Mouse (Mus musculus): Measurements from ENCODE around the gene Wdr47. TPM values are rescaled to one million over a fixed set of nuclear protein-coding genes. Genes with fewer than 3 reads are reported as not detected.
A peak's percentile ranks its signal among the peaks of the same experiment; 100 is the strongest.

Wdr47 gene
- polyA plus RNA-seq, 1 experiment from 2014 or later = 3.5 TPM

- peak overlapping the region; percentile 85 for H3K4me2 ChIP-seq
- H3K4me1 ChIP-seq = peaks cover 34% of the 10 kb centered on the region
- 79% methylated on average over 14 of the region's 14 CpGs for WGBS (ENCODE audit: insufficient replicate concordance)
- ATAC-seq = no peak
- peak overlapping the region; percentile 79 for H3K4me3 ChIP-seq
- 0 out of 2 replicates have a peak overlapping the region, but pooled peaks have one; percentile 12 for H3K9ac ChIP-seq
- peaks cover 16% of the 10 kb centered on the region; the same call in 1 of the 2 replicates for H3K27me3 ChIP-seq (replicated peaks)
- H3K36me3 ChIP-seq = peaks cover 4% of the 10 kb centered on the region; the same call in 1 of the 2 replicates
- no peaks in the 10 kb centered on the region for H3K9me3 ChIP-seq (replicated peaks)
- H3K27ac ChIP-seq = no peak overlapping the region
These were observed 20.3 kb upstream of the Wdr47 start for GRCm38 (mm10) chr3:108570813-108571212.

- Histone ChIP-seq H3K4me3 (peak within 1 kb of the TSS; percentile 79), H3K27ac (peak within 1 kb of the TSS; percentile 75), H3K9ac (peak within 1 kb of the TSS; percentile 84), H3K4me1 (peaks cover 34% of the 10 kb centered on the region), H3K9me3 (replicated peaks) (no peaks in the 10 kb centered on the region), H3K4me2 (peak within 1 kb of the TSS; percentile 85), H3K36me3 (peaks cover 4% of the 10 kb centered on the region; the same call in 1 of the 2 replicates), H3K27me3 (replicated peaks) (peaks cover 16% of the 10 kb centered on the region; the same call in 1 of the 2 replicates)
- ATAC-seq = peak; percentile 99
- WGBS (ENCODE audit: insufficient replicate concordance) = under 1% methylated on average over 42 of the region's 42 CpGs
These were observed 19.4 kb upstream of the Wdr47 start, which contains the start of gene Taf13 for GRCm38 (mm10) chr3:108571443-108572294. Taf13 (plus strand) TSS chr3:108571698.

- peaks cover 16% of the 10 kb centered on the region; the same call in 1 of the 2 replicates for H3K27me3 ChIP-seq (replicated peaks)
- H3K4me1 ChIP-seq = peaks cover 34% of the 10 kb centered on the region
- H3K9me3 ChIP-seq (replicated peaks) = no peaks in the 10 kb centered on the region
- H3K9ac ChIP-seq = peak overlapping the region; percentile 84
- ATAC-seq = no peak
- H3K4me2 ChIP-seq = peak overlapping the region; percentile 85
- peaks cover 4% of the 10 kb centered on the region; the same call in 1 of the 2 replicates for H3K36me3 ChIP-seq
- peak overlapping the region; percentile 75 for H3K27ac ChIP-seq
- WGBS (ENCODE audit: insufficient replicate concordance) = 39% methylated on average over 18 of the region's 18 CpGs
- peak overlapping the region; percentile 79 for H3K4me3 ChIP-seq
These were observed 18.6 kb upstream of the Wdr47 start for GRCm38 (mm10) chr3:108572309-108573010.

DNA sequence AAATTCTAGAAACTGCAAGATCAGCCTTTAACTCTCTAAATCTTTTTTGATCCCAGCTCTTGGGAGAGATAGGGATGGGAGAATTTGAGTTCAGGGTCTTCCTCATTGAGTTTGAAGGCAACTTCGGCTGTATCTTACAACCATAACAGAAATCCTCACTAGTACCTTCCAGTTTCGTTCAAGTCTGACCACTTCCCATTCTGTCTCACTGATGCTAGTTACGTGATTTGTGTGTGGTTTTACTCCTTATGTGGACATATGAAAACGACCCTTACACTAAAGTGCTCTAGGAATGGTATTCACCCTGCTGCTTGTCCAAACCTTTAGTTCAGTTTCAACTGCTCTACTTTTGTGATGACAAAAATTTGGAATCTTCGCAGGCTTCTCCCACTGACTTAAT, 17.1 kb upstream of the Wdr47 start:
- WGBS (ENCODE audit: insufficient replicate concordance) = 65% methylated on average over 5 of the region's 5 CpGs
- H3K9ac ChIP-seq = no peak overlapping the region; the same call in 1 of the 2 replicates

GRCm38 (mm10) chr3:108584580-108584979, 6.5 kb upstream of the Wdr47 start:
- Histone ChIP-seq H3K27ac (no peak overlapping the region), H3K4me1 (no peaks in the 10 kb centered on the region), H3K9me3 (replicated peaks) (no peaks in the 10 kb centered on the region), H3K4me2 (no peak overlapping the region), H3K9ac (no peak overlapping the region), H3K36me3 (no peaks in the 10 kb centered on the region; the same call in 1 of the 2 replicates), H3K4me3 (no peak overlapping the region), H3K27me3 (replicated peaks) (no peaks in the 10 kb centered on the region)
- 61% methylated on average over 4 of the region's 4 CpGs for WGBS (ENCODE audit: insufficient replicate concordance)
- no peak for ATAC-seq

More for the DNA sequence above, 17.1 kb upstream of the Wdr47 start:
- no peak overlapping the region for H3K27ac ChIP-seq
- no peak for ATAC-seq
- H3K36me3 ChIP-seq = peaks cover 16% of the 10 kb centered on the region
- no peak overlapping the region for H3K4me3 ChIP-seq
- 0 out of 2 replicates have a peak overlapping the region, but pooled peaks have one; percentile 85 for H3K4me2 ChIP-seq
- H3K27me3 ChIP-seq (replicated peaks) = 0 out of 2 replicates have a peak, but pooled peaks cover 2% of the 10 kb centered on the region
- H3K9me3 ChIP-seq (replicated peaks) = no peaks in the 10 kb centered on the region
- peaks cover 34% of the 10 kb centered on the region for H3K4me1 ChIP-seq

GRCm38 (mm10) chr3:108588446-108588845, 2.6 kb upstream of the Wdr47 start:
- Histone ChIP-seq H3K9ac (no peak overlapping the region), H3K4me1 (peaks cover 18% of the 10 kb centered on the region), H3K4me2 (no peak overlapping the region), H3K27me3 (replicated peaks) (no peaks in the 10 kb centered on the region), H3K4me3 (no peak overlapping the region), H3K27ac (no peak overlapping the region), H3K36me3 (no peaks in the 10 kb centered on the region), H3K9me3 (replicated peaks) (no peaks in the 10 kb centered on the region)
- 48% methylated on average over 2 of the region's 2 CpGs for WGBS (ENCODE audit: insufficient replicate concordance)
- no peak for ATAC-seq

GRCm38 (mm10) chr3:108591530-108592522, 747 bp downstream of the Wdr47 start:
- peaks cover 18% of the 10 kb centered on the region for H3K4me1 ChIP-seq
- peak overlapping the region; percentile 89 for H3K4me3 ChIP-seq
- H3K27me3 ChIP-seq (replicated peaks) = no peaks in the 10 kb centered on the region
- H3K27ac ChIP-seq = peak overlapping the region; percentile 83
- peak overlapping the region; percentile 84 for H3K9ac ChIP-seq
- H3K9me3 ChIP-seq (replicated peaks) = no peaks in the 10 kb centered on the region
- ATAC-seq = no peak; the same call in 1 of the 2 replicates
- H3K36me3 ChIP-seq = no peaks in the 10 kb centered on the region
- under 1% methylated on average over 60 of the region's 61 CpGs for WGBS (ENCODE audit: insufficient replicate concordance)
- peak overlapping the region; percentile 100 for H3K4me2 ChIP-seq

- ATAC-seq = no peak
- 24% methylated on average over 3 of the region's 3 CpGs for WGBS (ENCODE audit: insufficient replicate concordance)
- no peak overlapping the region for H3K9ac ChIP-seq
- H3K4me1 ChIP-seq = no peaks in the 10 kb centered on the region
- no peak overlapping the region for H3K4me3 ChIP-seq
- no peak overlapping the region for H3K4me2 ChIP-seq
- H3K9me3 ChIP-seq (replicated peaks) = no peaks in the 10 kb centered on the region
- no peaks in the 10 kb centered on the region for H3K36me3 ChIP-seq
- H3K27me3 ChIP-seq (replicated peaks) = no peaks in the 10 kb centered on the region
- H3K27ac ChIP-seq = no peak overlapping the region
These were observed 17.8 kb downstream of the Wdr47 start for GRCm38 (mm10) chr3:108608906-108609305.

DNA sequence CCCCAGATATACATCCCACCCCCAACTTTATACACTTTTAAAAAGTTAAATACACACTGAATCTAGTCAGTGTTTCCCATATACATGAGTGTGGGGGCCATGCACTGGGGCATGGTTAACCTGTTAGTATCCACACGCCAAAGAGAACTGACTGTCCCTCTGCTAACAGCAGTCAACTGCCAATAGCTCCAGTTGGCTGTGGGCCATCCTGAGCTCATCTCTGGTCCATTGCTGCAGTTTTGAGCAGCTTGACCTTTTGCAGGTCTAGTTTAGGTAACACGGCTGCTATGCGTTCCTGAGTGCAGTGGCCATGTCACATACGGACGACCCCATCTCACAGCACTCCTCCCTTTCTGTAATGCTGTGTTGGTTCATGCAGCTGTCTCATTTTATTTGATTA, 43.7 kb downstream of the Wdr47 start:
- H3K9me3 ChIP-seq (replicated peaks) = no peaks in the 10 kb centered on the region
- no peak overlapping the region for H3K4me2 ChIP-seq
- H3K27me3 ChIP-seq (replicated peaks) = no peaks in the 10 kb centered on the region
- WGBS (ENCODE audit: insufficient replicate concordance) = 79% methylated on average over 5 of the region's 5 CpGs
- no peak overlapping the region for H3K9ac ChIP-seq
- no peaks in the 10 kb centered on the region for H3K4me1 ChIP-seq
- no peak overlapping the region for H3K4me3 ChIP-seq
- no peak for ATAC-seq
- no peak overlapping the region for H3K27ac ChIP-seq
- H3K36me3 ChIP-seq = no peaks in the 10 kb centered on the region

- 76% methylated on average over 4 of the region's 4 CpGs for WGBS (ENCODE audit: insufficient replicate concordance)
- ATAC-seq = no peak
- Histone ChIP-seq H3K9me3 (replicated peaks) (no peaks in the 10 kb centered on the region), H3K27me3 (replicated peaks) (no peaks in the 10 kb centered on the region), H3K9ac (no peak overlapping the region), H3K4me1 (no peaks in the 10 kb centered on the region), H3K27ac (no peak overlapping the region), H3K4me2 (no peak overlapping the region), H3K4me3 (no peak overlapping the region), H3K36me3 (no peaks in the 10 kb centered on the region)
These were observed 48.3 kb downstream of the Wdr47 start for GRCm38 (mm10) chr3:108639412-108639811.

- Histone ChIP-seq H3K4me2 (no peak overlapping the region), H3K27ac (no peak overlapping the region), H3K36me3 (no peaks in the 10 kb centered on the region), H3K4me3 (no peak overlapping the region), H3K9ac (no peak overlapping the region), H3K27me3 (replicated peaks) (no peaks in the 10 kb centered on the region), H3K4me1 (no peaks in the 10 kb centered on the region), H3K9me3 (replicated peaks) (no peaks in the 10 kb centered on the region)
- no peak for ATAC-seq
- WGBS (ENCODE audit: insufficient replicate concordance) = 71% methylated on average over 4 of the region's 4 CpGs
These were observed 49.9 kb downstream of the Wdr47 start for GRCm38 (mm10) chr3:108640998-108641397.
